Mouse (Mus musculus): ENCODE measurements around the gene Tcp11l2. TPM values are rescaled to one million over a fixed set of nuclear protein-coding genes. Genes with fewer than 3 reads are reported as not detected.

The Tcp11l2 gene
- polyA plus RNA-seq, 1 experiment from 2014 or later, result 36.6 TPM

- Histone ChIP-seq H3K4me3 (replicated peaks; ENCODE audit: low read length) (no peak overlapping the region), H3K4me1 (replicated peaks; ENCODE audit: control insufficient read depth, insufficient read depth, low read length) (no peaks in the 10 kb centered on the region), H3K27ac (ENCODE audit: low read length) (no peak overlapping the region), H3K27me3 (replicated peaks; ENCODE audit: control insufficient read depth, insufficient read depth, low read length) (no peaks in the 10 kb centered on the region), H3K9me3 (ENCODE audit: control insufficient read depth, low read length) (peaks cover 8% of the 10 kb centered on the region), H3K36me3 (ENCODE audit: control insufficient read depth, insufficient read depth) (no peaks in the 10 kb centered on the region), H3K9ac (replicated peaks; ENCODE audit: low read depth, low read length) (no peak overlapping the region), H3K4me2 (ENCODE audit: low read length) (no peak overlapping the region)
- ATAC-seq, result no peak
- 35% methylated on average over 6 of the region's 6 CpGs for WGBS
These were observed 22.0 kb upstream of the Tcp11l2 start for GRCm38 (mm10) chr10:84554291-84555009.

- peaks cover 8% of the 10 kb centered on the region for H3K9me3 ChIP-seq (ENCODE audit: control insufficient read depth, low read length)
- no peak overlapping the region for H3K9ac ChIP-seq (replicated peaks; ENCODE audit: low read depth, low read length)
- H3K36me3 ChIP-seq (ENCODE audit: control insufficient read depth, insufficient read depth), result no peaks in the 10 kb centered on the region
- no peak for ATAC-seq
- 73% methylated on average over 2 of the region's 2 CpGs for WGBS
- no peak overlapping the region for H3K4me2 ChIP-seq (ENCODE audit: low read length)
- no peak overlapping the region for H3K4me3 ChIP-seq (replicated peaks; ENCODE audit: low read length)
- no peaks in the 10 kb centered on the region for H3K27me3 ChIP-seq (replicated peaks; ENCODE audit: control insufficient read depth, insufficient read depth, low read length)
- no peaks in the 10 kb centered on the region for H3K4me1 ChIP-seq (replicated peaks; ENCODE audit: control insufficient read depth, insufficient read depth, low read length)
- H3K27ac ChIP-seq (ENCODE audit: low read length), result no peak overlapping the region
These were observed 20.3 kb upstream of the Tcp11l2 start for GRCm38 (mm10) chr10:84556120-84556519.

- no peak overlapping the region for H3K27ac ChIP-seq (ENCODE audit: low read length)
- no peaks in the 10 kb centered on the region for H3K4me1 ChIP-seq (replicated peaks; ENCODE audit: control insufficient read depth, insufficient read depth, low read length)
- H3K4me3 ChIP-seq (replicated peaks; ENCODE audit: low read length), result no peak overlapping the region
- peaks cover 8% of the 10 kb centered on the region for H3K9me3 ChIP-seq (ENCODE audit: control insufficient read depth, low read length)
- no peak overlapping the region for H3K9ac ChIP-seq (replicated peaks; ENCODE audit: low read depth, low read length)
- no peak for ATAC-seq
- H3K27me3 ChIP-seq (replicated peaks; ENCODE audit: control insufficient read depth, insufficient read depth, low read length), result no peaks in the 10 kb centered on the region
- 94% methylated on average over 1 of the region's 1 CpGs for WGBS
- no peaks in the 10 kb centered on the region for H3K36me3 ChIP-seq (ENCODE audit: control insufficient read depth, insufficient read depth)
- H3K4me2 ChIP-seq (ENCODE audit: low read length), result no peak overlapping the region
These were observed 17.9 kb upstream of the Tcp11l2 start for GRCm38 (mm10) chr10:84558511-84558910.

GRCm38 (mm10) chr10:84559986-84560385 lies 16.4 kb upstream of the Tcp11l2 start:
- 82% methylated on average over 4 of the region's 4 CpGs for WGBS
- no peaks in the 10 kb centered on the region for H3K4me1 ChIP-seq (replicated peaks; ENCODE audit: control insufficient read depth, insufficient read depth, low read length)
- H3K27ac ChIP-seq (ENCODE audit: low read length), result no peak overlapping the region
- no peaks in the 10 kb centered on the region for H3K27me3 ChIP-seq (replicated peaks; ENCODE audit: control insufficient read depth, insufficient read depth, low read length)
- no peaks in the 10 kb centered on the region for H3K36me3 ChIP-seq (ENCODE audit: control insufficient read depth, insufficient read depth)
- H3K9me3 ChIP-seq (ENCODE audit: control insufficient read depth, low read length), result peaks cover 8% of the 10 kb centered on the region
- H3K4me2 ChIP-seq (ENCODE audit: low read length), result no peak overlapping the region
- H3K9ac ChIP-seq (replicated peaks; ENCODE audit: low read depth, low read length), result no peak overlapping the region
- no peak for ATAC-seq
- no peak overlapping the region for H3K4me3 ChIP-seq (replicated peaks; ENCODE audit: low read length)

- H3K36me3 ChIP-seq (ENCODE audit: control insufficient read depth, insufficient read depth), result no peaks in the 10 kb centered on the region
- no peak overlapping the region for H3K9ac ChIP-seq (replicated peaks; ENCODE audit: low read depth, low read length)
- no peak overlapping the region for H3K4me3 ChIP-seq (replicated peaks; ENCODE audit: low read length)
- WGBS, result 79% methylated on average over 5 of the region's 5 CpGs
- H3K4me2 ChIP-seq (ENCODE audit: low read length), result no peak overlapping the region
- H3K9me3 ChIP-seq (ENCODE audit: control insufficient read depth, low read length), result peaks cover 8% of the 10 kb centered on the region
- no peaks in the 10 kb centered on the region for H3K27me3 ChIP-seq (replicated peaks; ENCODE audit: control insufficient read depth, insufficient read depth, low read length)
- no peaks in the 10 kb centered on the region for H3K4me1 ChIP-seq (replicated peaks; ENCODE audit: control insufficient read depth, insufficient read depth, low read length)
- no peak overlapping the region for H3K27ac ChIP-seq (ENCODE audit: low read length)
- ATAC-seq, result no peak
These were observed 14.3 kb upstream of the Tcp11l2 start for GRCm38 (mm10) chr10:84562121-84562520.

- Histone ChIP-seq H3K27ac (ENCODE audit: low read length) (no peak overlapping the region), H3K4me1 (replicated peaks; ENCODE audit: control insufficient read depth, insufficient read depth, low read length) (no peaks in the 10 kb centered on the region), H3K4me2 (ENCODE audit: low read length) (no peak overlapping the region), H3K9ac (replicated peaks; ENCODE audit: low read depth, low read length) (no peak overlapping the region), H3K4me3 (replicated peaks; ENCODE audit: low read length) (no peak overlapping the region), H3K36me3 (ENCODE audit: control insufficient read depth, insufficient read depth) (no peaks in the 10 kb centered on the region), H3K27me3 (replicated peaks; ENCODE audit: control insufficient read depth, insufficient read depth, low read length) (no peaks in the 10 kb centered on the region), H3K9me3 (ENCODE audit: control insufficient read depth, low read length) (peaks cover 8% of the 10 kb centered on the region)
- no peak for ATAC-seq
- 76% methylated on average over 13 of the region's 13 CpGs for WGBS
These were observed 13.6 kb upstream of the Tcp11l2 start for GRCm38 (mm10) chr10:84562567-84563554.

GRCm38 (mm10) chr10:84564427-84564826 lies 12.0 kb upstream of the Tcp11l2 start:
- Histone ChIP-seq H3K27me3 (replicated peaks; ENCODE audit: control insufficient read depth, insufficient read depth, low read length) (no peaks in the 10 kb centered on the region), H3K27ac (ENCODE audit: low read length) (no peak overlapping the region), H3K4me3 (replicated peaks; ENCODE audit: low read length) (no peak overlapping the region), H3K36me3 (ENCODE audit: control insufficient read depth, insufficient read depth) (no peaks in the 10 kb centered on the region), H3K4me1 (replicated peaks; ENCODE audit: control insufficient read depth, insufficient read depth, low read length) (no peaks in the 10 kb centered on the region), H3K9ac (replicated peaks; ENCODE audit: low read depth, low read length) (no peak overlapping the region), H3K9me3 (ENCODE audit: control insufficient read depth, low read length) (no peaks in the 10 kb centered on the region), H3K4me2 (ENCODE audit: low read length) (no peak overlapping the region)
- whole genome bisulfite sequencing, result 82% methylated on average over 8 of the region's 8 CpGs
- no peak for ATAC-seq

GRCm38 (mm10) chr10:84571052-84571639 lies 5.3 kb upstream of the Tcp11l2 start:
- H3K36me3 ChIP-seq (ENCODE audit: control insufficient read depth, insufficient read depth), result no peaks in the 10 kb centered on the region
- H3K9me3 ChIP-seq (ENCODE audit: control insufficient read depth, low read length), result no peaks in the 10 kb centered on the region
- H3K4me2 ChIP-seq (ENCODE audit: low read length), result no peak overlapping the region
- no peak overlapping the region for H3K9ac ChIP-seq (replicated peaks; ENCODE audit: low read depth, low read length)
- ATAC-seq, result no peak
- H3K27ac ChIP-seq (ENCODE audit: low read length), result no peak overlapping the region
- no peaks in the 10 kb centered on the region for H3K27me3 ChIP-seq (replicated peaks; ENCODE audit: control insufficient read depth, insufficient read depth, low read length)
- 0 out of 2 replicates have a peak, but pooled peaks cover 3% of the 10 kb centered on the region for H3K4me1 ChIP-seq (replicated peaks; ENCODE audit: control insufficient read depth, insufficient read depth, low read length)
- no peak overlapping the region for H3K4me3 ChIP-seq (replicated peaks; ENCODE audit: low read length)
- 90% methylated on average over 10 of the region's 10 CpGs for WGBS

Measured in forebrain, embryonic 16.5 days (tissue).